Mouse (Mus musculus): ENCODE measurements around the gene Sh3rf1.

Sh3rf1 gene

DNA sequence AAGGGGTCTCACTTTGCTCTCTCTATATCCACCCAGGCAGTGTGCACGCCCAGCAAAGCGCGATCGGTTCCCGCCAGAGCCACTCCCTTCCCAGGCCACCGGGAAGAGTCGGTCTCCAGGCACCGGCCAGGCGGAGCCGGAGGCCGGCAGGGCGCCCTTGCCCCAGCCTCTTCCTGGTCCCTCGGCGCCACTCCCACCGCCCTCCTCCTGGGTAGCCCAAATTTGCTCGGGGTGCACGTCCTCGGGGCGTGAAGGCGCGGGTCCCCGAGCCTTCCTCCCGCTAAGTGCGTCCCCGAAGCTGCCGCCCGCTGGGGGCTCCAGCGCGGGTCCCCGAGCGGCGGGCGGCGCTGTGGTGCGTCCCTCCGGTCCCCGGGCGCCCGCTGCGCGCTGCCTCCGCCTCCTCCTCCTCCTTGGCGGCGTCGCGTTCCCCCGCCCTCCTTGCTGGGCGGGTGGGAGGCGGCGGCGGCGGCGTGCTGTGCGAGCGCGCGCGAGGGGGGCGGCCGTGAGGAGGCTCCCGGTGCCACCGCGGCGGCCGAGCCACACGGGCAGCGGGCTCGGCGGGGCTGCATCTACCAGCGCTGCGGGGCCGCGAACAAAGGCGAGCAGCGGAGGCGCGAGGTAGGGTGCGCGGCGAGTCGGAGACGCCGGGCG is at the start of gene Sh3rf1:
TSS of gene Sh3rf1 (plus strand) at position 144 of the 651 bp plus-strand sequence.
- in situ Hi-C loops (cut with MboI, MseI), result no loop called here

DNA sequence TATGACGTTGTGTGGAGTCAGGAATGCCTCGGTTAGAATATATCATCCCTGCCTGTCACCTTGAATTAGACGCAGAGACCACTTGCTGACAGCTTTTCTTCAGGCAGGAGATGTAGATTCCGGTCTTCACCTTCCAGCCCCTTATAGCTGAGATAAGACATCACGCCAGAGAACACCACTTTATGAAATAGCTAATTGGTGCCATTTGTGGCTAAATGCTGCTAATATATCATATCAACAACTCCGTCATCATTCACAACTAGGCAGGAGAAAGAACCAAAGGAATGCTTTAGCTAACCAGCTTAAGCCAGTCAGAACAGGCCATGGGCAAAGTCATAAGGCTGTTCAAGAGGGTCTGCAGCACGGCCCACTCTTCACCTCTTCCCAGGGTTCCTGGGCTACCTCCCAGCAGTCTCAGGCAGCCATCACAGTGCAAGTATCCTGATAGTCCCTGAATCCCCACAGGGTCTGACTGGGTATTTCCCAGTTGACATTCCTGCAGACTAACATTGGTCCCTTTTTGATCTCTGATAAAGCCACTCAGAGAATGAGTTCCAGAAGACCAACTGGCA is 49.7 kb upstream of the Sh3rf1 start:
- in situ Hi-C loops (cut with MboI, MseI), result no loop called here

DNA sequence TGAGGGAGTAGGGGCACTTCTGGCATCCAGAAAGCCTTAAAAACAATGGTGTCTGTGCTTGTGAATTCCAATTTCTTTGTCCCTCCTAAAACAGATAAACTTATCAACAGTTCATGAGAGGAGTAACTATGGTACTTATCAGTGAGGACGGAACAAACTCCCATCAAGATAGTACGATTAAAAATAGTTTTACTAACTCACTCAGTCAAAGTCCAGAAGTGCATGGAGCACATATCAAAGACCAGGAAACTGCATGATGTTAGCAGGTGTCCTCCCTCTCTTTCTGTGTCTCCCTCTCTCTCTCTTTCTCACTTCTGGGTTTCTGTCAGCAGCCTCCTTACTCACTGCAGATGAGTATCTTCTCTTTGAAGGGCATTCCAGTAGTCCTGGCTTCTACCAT is 47.8 kb upstream of the Sh3rf1 start:
- in situ Hi-C loops (cut with MboI, MseI), result no loop called here

DNA sequence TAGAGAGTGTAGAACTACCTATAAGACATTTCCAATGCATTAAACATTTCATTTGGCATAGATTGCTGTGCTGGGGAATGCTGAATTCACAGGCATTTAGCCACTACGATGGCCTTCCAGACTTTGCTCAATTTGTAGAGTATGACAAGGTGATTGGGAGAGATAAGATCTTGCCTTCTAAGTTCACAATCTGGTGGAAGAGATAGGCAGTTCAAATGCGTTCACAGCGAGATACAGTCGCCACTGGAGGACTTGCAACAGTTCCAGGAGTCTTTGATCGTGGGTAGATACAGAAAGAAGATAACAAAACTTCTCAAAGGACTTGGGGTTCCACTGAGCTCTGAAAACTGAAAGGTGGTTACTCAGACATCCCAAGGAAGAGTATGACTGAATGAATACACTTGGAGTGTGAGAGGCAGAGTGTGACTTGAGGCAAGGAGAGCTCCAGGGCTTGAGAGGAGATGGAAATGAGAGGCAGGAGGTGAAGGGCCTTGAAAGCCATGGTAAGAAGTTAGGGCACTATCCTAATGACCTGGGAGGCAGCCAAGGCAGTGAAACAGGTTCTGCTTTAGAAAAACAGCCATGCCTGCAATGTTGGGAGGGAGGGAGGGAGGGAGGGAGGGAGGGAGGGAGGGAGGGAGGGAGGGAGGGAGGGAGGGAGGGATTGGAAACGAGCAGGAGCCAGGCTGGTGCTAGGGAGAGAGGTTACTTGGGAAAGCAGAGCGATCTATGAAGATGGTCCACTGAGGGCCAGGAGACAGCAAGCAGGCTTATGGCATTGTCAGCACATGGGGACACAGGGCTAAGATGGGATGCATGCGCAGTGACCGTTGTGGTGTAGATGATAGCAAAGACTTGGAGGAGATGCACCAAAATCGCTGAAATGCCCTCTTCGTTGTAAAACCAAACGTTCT is 45.7 kb upstream of the Sh3rf1 start:
- in situ Hi-C loops (cut with MboI, MseI), result no loop called here

DNA sequence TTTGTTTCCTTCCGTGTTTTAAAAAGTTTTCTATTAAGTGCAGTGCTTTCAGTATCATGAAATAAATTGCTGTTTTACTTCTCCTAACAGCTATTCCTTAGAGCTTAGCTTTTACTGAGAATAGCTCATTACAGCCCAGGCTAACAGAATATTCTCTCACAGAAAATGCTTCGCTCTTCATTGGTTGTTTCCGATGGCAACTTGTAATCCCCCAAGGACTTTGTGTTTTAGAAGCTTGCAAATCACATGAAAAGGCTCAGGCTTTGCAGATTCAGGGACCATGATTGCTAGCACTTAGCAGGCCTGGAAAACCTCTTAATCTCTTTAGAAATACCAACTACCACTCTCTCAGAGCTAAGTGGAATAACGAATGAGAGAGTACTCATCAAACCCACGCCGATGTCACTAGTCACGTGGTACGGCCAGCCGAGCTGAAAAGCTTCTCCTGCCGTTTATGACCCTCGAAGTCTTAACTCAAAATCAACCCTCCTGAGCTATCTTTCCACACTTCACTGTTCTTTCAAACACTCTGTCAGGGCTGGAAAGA is 45.0 kb upstream of the Sh3rf1 start:
- in situ Hi-C loops (cut with MboI, MseI), result no loop called here

DNA sequence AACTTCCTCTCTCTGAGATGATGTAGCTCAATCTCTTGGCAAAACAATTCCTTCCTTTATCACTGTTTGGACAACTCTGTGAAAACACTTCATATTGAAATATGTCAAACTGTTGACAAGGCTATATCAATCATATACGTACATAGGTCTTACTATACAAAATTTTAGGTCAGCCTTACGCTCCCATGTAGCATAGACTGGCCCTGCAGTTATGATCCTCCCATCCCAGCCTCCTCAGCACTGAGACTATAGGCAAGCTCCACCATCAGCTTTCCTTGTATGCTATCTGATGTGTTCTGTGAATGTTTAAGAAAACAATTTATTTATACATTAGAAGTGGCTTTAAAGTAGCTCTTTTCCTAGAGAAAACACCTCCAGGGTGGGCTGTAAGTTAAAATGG is 42.1 kb upstream of the Sh3rf1 start:
- in situ Hi-C loops (cut with MboI, MseI), result no loop called here

DNA sequence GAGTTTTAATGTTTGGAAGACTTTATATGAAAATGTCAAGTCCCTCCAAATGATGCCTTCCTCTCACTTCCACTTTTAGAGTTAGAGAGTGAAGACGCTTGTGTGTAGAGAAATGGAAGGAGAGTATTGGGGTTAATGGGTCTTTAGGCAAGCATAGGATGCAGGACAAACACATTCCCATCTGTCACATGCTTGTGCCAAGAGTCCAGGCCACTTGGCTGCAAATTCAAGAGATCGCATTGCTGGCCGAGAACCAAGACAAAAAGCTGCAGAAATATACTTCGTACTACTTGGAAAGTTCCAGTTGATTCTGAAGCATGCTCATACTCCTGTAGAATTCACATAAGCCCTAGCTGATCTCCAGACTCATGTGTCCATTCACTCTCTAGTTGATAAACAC is 41.7 kb upstream of the Sh3rf1 start:
- in situ Hi-C loops (cut with MboI, MseI), result no loop called here

DNA sequence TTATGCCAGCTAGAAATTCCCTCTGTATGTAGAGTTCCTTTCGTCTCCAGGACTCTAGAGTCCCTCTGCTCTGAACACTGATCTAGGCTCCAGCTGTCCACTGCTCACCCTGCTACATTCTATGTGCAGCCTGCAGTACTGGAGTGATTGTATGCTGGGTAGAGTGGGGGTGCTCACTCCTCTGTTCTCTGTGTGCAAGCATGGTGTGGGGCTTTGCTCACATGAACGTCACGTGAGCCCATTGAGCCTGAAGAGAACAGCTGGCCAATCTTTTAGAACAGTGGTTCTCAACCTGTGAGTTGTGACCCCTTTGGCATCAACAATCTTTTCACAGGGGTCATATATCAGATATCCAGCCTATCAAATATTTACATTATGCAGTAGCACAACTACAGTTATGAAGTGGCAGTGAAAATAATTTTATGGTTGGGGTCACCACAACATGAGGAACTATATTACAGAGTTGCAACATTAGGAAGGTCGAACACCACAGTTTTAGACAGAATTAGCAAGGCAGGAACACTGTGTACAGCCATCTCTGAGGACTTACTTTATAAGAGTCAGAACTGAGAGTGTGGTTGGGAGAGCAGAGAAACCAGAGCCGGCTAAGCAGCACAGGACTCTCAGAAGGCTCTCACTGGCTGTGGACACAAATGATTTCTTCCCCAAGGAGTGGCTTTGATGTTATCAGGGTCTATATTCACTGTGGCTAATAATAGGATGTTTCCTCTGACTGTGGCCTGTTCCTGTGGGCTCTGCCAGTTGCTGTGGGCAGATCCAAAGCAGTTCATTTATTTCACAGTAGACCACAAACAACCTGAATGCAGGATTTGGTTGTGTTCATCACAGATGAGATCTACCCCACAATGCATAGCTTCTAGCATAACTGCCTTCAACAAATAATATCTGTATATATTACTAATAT is 38.1 kb upstream of the Sh3rf1 start:
- in situ Hi-C loops (cut with MboI, MseI), result no loop called here

DNA sequence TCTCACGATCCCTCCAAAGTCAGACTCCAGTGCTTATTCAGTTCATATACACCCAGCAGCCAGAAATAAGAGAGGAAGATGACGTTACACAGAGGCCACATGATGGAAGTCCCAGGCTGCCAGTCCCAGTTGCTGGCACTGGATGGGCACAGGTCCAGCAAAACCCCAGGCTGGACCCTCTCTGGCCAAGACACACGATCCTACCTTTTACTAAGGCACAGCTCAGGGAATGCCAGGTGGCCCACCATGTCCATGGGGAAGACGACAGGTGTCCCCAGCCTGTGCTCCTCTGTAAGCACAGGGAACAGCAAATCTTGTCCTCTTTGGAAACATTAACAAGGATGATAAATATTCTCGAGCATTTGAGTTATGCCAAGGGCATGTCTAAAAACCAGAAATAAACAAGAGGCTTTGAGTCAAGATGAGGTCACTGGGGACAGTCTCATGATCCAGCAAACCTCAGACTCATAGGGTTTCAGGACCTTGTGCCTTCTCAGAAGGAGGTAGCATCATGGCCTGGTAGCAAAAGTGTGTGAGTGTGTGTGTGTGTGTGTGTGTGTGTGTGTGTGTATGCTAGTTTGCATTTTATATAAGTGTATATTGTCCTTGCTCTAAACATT is 29.3 kb upstream of the Sh3rf1 start:
- in situ Hi-C loops (cut with MboI, MseI), result no loop called here

DNA sequence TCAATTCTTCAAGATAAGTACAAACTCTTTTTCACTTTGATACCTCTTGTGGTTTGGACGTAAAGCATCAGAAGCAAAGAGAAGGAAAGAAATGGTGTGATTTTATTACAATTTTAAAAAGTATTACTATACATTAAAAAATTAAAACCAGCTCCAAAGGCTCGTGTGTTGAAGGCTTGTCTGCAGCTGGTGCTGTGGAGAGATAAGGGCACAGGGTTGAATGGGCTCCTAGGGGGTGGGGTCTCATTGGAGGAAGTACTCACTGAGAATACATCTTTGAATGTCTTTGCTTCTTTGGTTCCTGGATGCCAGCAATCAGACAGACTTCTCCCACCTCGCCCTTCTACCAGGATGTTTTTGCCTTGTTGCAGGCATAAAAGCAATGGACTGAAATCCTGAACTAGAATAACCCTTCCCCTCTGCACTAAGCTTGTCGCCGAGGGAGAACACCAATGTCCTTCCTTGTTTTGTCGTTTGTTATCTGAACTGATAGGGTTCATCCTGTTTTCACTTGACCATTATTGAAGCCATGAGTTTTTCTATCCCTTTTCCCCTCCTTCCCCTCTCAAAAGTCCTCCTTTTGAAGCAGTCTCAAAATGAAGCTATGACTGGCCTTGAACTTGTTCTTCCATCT is 23.3 kb upstream of the Sh3rf1 start:
- in situ Hi-C loops (cut with MboI, MseI), result no loop called here

DNA sequence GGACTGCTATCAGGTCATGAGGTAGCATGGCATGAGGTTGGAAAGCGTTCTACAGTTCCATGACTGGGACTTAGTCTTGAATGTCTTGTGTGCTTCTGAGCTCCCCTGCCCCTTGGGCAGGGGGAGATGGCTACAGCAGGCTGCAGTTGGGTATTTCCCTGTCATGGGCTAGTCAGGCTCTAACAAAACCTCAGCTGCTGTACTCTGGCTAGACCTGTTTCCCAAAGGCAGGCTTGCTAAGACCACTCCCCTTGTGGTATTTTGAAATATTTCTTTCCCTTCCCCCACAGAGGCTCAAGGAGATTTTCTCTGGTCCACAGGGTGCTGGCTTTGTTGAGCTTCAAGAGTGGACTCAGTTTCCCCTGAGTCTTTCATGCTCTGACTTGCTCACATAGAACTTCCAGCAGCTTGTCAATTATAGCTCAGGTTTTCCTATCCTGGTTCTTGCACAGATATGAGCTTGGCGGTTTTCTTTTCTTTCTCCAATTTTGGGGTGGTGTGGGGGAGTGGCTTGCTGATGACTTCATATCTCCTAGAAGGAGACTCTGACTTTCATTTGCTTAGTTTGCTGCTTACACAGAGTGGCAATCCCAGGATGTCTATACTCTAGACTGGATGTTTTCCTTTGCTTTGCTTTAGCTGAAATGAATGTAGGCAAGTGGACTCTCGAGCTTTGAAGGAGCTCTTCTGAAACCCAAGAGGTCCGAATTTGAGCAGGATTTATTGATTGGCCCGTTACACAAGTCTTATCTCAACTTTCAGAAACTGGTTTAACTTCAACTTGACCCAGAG is 20.4 kb upstream of the Sh3rf1 start:
- in situ Hi-C loops (cut with MboI, MseI), result no loop called here

DNA sequence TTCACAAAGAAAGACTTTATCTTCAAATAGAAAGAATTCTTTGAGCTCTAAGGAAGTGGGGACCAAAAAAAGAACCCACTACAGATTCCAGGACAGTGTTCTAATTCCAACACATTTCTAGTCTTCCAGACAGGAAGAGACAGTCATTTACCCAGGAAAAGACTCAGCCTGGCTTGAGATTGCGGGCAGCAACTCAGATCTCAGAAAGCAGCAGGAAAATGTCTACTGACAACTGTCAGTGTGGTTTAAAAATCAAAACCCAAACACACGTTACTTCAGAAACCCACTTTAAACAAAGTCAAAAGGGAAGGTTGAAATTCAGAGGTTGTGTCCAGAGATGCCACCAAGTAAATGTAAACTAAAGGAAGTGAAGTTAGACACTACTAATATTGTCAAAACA is 16.8 kb upstream of the Sh3rf1 start:
- in situ Hi-C loops (cut with MboI, MseI), result no loop called here

DNA sequence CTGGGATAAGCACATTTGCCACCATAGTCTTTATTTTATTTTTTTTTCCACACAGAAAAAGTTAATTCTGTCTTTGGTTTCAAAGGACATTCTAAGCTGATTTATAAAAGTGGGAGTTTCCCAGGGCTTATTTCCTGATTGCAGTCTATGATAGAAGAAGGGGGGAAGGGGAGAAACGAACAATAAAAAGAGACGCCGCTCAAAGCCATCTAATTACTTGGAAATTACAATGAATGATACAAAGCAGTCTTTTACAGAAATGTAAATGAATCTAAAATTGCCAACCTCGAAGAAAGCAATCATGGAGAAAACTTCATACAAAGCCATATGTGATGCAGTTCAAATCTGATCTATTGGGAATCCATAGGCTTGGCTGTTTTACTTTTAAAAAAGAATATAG is 16.0 kb upstream of the Sh3rf1 start:
- in situ Hi-C loops (cut with MboI, MseI), result no loop called here

DNA sequence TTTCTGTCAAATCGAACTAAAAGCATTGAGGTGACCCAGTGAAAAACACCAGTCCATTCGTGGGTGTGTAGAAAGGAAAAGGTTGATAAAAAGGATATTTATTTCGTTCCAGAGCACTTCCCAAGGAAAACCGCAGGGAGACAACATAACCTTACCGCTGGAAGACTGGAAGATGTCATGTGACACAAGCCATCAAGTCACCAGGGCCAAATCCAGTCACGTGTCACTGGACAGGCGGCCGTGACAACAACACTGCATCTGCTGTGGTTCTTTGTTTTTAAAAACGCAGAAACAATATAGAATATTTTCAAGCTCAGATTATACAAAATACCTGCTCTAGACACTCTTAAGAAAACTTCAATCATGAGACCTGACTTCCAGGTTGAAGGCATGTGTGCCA is 15.0 kb upstream of the Sh3rf1 start:
- in situ Hi-C loops (cut with MboI, MseI), result no loop called here

DNA sequence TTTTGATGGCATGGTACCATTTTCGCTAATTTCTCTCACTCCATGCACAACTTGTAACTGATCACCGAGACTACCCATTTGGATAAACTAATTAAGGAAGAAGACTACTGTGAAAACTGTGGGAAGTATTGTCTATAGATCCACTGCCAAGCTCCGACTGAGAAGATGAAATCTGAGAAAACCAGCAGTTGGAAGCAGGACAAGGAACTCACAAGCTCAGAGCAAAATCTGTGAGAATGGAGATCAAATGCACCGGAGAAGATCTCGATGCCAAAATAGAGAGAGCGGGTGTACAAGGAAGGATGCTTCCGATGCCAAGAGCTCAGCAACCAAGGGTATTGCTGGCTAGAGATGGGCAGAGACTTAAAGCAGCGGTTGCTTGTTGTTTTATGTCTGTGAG is 12.8 kb upstream of the Sh3rf1 start:
- in situ Hi-C loops (cut with MboI, MseI), result no loop called here

DNA sequence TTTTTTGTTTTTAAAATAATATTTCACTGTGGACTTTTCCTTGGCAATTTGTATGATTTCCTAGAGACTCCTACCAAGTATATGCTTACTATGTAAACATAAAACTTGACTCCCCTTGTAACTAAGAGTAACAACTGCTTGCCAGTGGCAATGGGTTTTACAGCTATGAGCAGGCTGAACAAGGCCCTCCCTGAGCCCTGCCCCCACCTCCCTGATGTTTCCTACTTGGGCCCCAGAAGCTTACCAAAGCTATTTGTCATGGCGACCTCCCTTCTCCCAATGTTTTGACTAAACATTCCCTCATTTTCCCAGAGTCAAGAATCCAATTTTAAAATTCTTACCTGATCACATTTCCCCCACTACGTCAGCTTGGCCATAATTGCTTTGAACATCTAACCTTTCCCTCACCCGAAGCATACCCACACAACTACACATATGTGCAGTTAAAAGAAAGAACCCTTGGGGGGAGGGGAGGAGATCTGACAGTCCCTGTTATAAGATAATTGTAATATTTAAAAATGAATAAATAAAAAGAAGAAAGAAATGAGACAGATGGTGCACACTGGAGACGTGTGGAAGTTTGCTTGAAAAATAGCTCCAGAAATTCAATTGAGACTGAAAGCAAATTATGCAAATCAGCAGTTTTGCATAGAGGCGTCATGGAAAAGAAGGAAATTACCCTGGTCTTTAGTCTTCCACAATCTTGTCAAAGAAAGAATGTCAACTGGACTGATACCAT is 8.4 kb upstream of the Sh3rf1 start:
- in situ Hi-C loops (cut with MboI, MseI), result no loop called here

DNA sequence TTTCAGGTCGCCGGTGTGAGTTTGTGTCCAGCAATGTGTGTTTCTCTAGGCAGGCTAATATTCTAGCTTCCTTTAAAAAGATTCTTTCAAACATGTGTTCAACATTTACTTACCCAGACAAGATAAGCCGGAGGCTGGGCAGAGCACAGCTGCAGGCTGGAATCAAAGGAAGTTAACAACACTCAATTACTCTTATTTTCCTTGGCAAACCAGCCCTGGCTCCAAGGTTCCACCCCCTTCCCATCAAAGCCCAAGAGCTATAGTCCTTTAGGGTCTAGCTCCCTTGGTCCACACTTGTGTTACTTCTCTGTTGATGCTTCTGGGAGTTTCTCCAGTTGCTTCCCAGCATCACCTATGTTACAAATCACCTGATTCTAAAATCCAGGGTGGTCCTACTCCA is 6.7 kb upstream of the Sh3rf1 start:
- in situ Hi-C loops (cut with MboI, MseI), result no loop called here

DNA sequence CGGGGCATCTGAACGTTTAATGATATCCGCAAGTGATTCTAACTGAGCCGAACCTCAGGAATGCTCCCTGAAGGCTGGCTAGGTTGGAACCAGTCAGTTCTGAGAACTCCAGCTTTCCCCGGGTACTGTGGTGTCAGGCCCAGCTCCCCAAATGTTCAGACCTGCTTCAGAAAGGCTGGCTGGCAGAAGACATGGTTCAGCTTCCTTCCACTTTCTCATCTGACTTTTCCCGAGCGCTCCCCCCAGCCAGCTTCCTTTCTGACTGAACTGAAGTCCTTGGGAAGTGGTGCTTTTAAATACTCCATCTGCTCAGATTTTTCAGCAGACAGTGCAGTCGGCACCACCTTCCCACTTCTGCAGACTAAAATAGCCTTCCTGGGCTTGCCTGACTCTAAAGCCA is 6.2 kb upstream of the Sh3rf1 start:
- in situ Hi-C loops (cut with MboI, MseI), result no loop called here

DNA sequence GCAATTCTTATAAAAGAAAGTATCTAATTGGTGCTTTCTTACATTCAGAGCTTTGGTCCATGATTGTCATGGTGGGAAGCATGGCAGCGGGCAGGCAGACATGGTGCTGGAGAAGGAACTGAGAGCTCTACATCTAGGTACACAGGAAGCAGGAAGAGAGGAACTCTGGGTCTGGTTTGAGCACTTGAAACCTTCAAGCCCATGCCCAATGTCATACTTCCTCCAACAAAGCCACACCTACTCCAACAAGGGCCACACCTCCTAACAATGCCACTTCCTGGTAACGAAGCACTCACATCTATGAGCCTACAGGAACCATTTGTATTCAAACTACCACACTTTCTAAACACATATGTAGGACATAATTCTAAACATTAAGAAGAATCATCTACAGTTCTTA is 5.2 kb upstream of the Sh3rf1 start:
- in situ Hi-C loops (cut with MboI, MseI), result no loop called here

Data from T-helper 2 cell (primary cell).